Mouse (Mus musculus) limb, embryonic 13.5 days (tissue): Measurements from ENCODE around the gene Laptm5. TPM values are rescaled to one million over a fixed set of nuclear protein-coding genes. Genes with fewer than 3 reads are reported as not detected.

Experiments used
- ATAC-seq: fragments of 200-750 bp; cut with Nextera tagmentation; 2 replicates; pipeline ENCODE4 v1.8.0; 2017; ENCODE audit warnings: low read depth, moderate number of reproducible peaks, moderate TSS enrichment; ENCODE audit not compliant: low FRiP score
- H3K27ac ChIP-seq: fragments of 300-500 bp; sonication (generic); 2 replicates; pipeline ENCODE4 v1.5.1; 2015; ENCODE audit warnings: inconsistent platforms, mild to moderate bottlenecking, moderate library complexity
- H3K27me3 ChIP-seq: fragments of 300-500 bp; sonication (generic); 2 replicates; pipeline ENCODE4 v1.6.1; 2015; ENCODE audit warnings: mild to moderate bottlenecking, inconsistent platforms
- H3K36me3 ChIP-seq: fragments of 300-500 bp; sonication (generic); 2 replicates; pipeline ENCODE4 v1.6.1; 2015; ENCODE audit warnings: inconsistent platforms, mild to moderate bottlenecking, moderate library complexity
- H3K4me1 ChIP-seq: fragments of 300-500 bp; sonication (generic); 2 replicates; pipeline ENCODE4 v1.6.1; 2015; ENCODE audit warnings: inconsistent platforms
- H3K4me2 ChIP-seq: fragments of 300-500 bp; sonication (generic); replicated peaks from 2 replicates; pipeline ENCODE4 v1.6.1; 2015; ENCODE audit warnings: inconsistent platforms, mild to moderate bottlenecking, moderate library complexity
- H3K4me3 ChIP-seq: fragments of 300-500 bp; sonication (generic); 2 replicates; pipeline ENCODE4 v1.5.1; 2015; ENCODE audit warnings: moderate library complexity, mild to moderate bottlenecking, inconsistent platforms
- H3K9ac ChIP-seq: fragments of 300-500 bp; sonication (generic); 2 replicates; pipeline ENCODE4 v1.6.1; 2015; ENCODE audit warnings: mild to moderate bottlenecking, inconsistent platforms
- H3K9me3 ChIP-seq: fragments of 300-500 bp; sonication (generic); 2 replicates; pipeline ENCODE4 v1.6.1; 2016; ENCODE audit warnings: inconsistent platforms
- WGBS: fragments of 180-500 bp; shearing (Covaris S2); methylation state at CpG from one replicate; pipeline ENCODE4 v1.1.7; 2015; 5-methylcytosine and 5-hydroxymethylcytosine counted together
- polyA plus RNA-seq: library from polyadenylated mRNA; unstranded; fragments of >200 nt; fragmentation: Nextera tagmentation; extraction: Ambion mirVana; gene quantifications from 2 replicates; pipeline ENCODE4 v1.2.1, GENCODE M21; 2015

The Laptm5 gene
- polyA plus RNA-seq, 1 experiment from 2014 or later, result 35.9 TPM

GRCm38 (mm10) chr4:130902289-130902781 lies 10.6 kb upstream of the Laptm5 start:
- H3K4me1 ChIP-seq, result peaks cover 62% of the 10 kb centered on the region
- H3K9me3 ChIP-seq, result no peaks in the 10 kb centered on the region
- WGBS, result 55% methylated on average over 8 of the region's 8 CpGs
- no peak overlapping the region for H3K9ac ChIP-seq
- no peak for ATAC-seq
- H3K36me3 ChIP-seq, result no peaks in the 10 kb centered on the region
- no peak overlapping the region for H3K4me3 ChIP-seq
- no peak overlapping the region for H3K27ac ChIP-seq
- H3K27me3 ChIP-seq, result no peaks in the 10 kb centered on the region
- H3K4me2 ChIP-seq, result no peak overlapping the region

GRCm38 (mm10) chr4:130905025-130905424 lies 7.9 kb upstream of the Laptm5 start:
- Histone ChIP-seq H3K27me3 (no peaks in the 10 kb centered on the region), H3K36me3 (no peaks in the 10 kb centered on the region), H3K9me3 (no peaks in the 10 kb centered on the region), H3K4me1 (peaks cover 64% of the 10 kb centered on the region), H3K4me3 (no peak overlapping the region), H3K27ac (no peak overlapping the region), H3K9ac (no peak overlapping the region), H3K4me2 (no peak overlapping the region)
- no peak for ATAC-seq
- 75% methylated on average over 7 of the region's 7 CpGs for WGBS

- no peaks in the 10 kb centered on the region for H3K9me3 ChIP-seq
- no peak overlapping the region for H3K9ac ChIP-seq
- no peaks in the 10 kb centered on the region for H3K36me3 ChIP-seq
- no peak overlapping the region for H3K4me2 ChIP-seq
- no peaks in the 10 kb centered on the region for H3K27me3 ChIP-seq
- H3K27ac ChIP-seq, result peak overlapping the region; percentile 83
- 51% methylated on average over 6 of the region's 6 CpGs for WGBS
- peaks cover 61% of the 10 kb centered on the region for H3K4me1 ChIP-seq
- ATAC-seq, result no peak
- H3K4me3 ChIP-seq, result no peak overlapping the region
Measured at GRCm38 (mm10) chr4:130905882-130906281, 7.0 kb upstream of the Laptm5 start.

GRCm38 (mm10) chr4:130906296-130906695 lies 6.6 kb upstream of the Laptm5 start:
- peaks cover 57% of the 10 kb centered on the region for H3K4me1 ChIP-seq
- peak; percentile 58; the same call in 1 of the 2 replicates for ATAC-seq
- no peak overlapping the region for H3K9ac ChIP-seq
- no peak overlapping the region for H3K4me2 ChIP-seq
- peak overlapping the region; percentile 83 for H3K27ac ChIP-seq
- no peak overlapping the region for H3K4me3 ChIP-seq
- no peaks in the 10 kb centered on the region for H3K36me3 ChIP-seq
- no peaks in the 10 kb centered on the region for H3K27me3 ChIP-seq
- H3K9me3 ChIP-seq, result no peaks in the 10 kb centered on the region
- 16% methylated on average over 8 of the region's 8 CpGs for WGBS

GRCm38 (mm10) chr4:130907200-130908069 lies 5.5 kb upstream of the Laptm5 start:
- 67% methylated on average over 19 of the region's 19 CpGs for WGBS
- H3K27me3 ChIP-seq, result no peaks in the 10 kb centered on the region
- H3K9me3 ChIP-seq, result no peaks in the 10 kb centered on the region
- 0 out of 2 replicates have a peak overlapping the region, but pooled peaks have one; percentile 6 for H3K9ac ChIP-seq
- H3K4me3 ChIP-seq, result no peak overlapping the region
- no peak overlapping the region for H3K4me2 ChIP-seq
- no peaks in the 10 kb centered on the region for H3K36me3 ChIP-seq
- H3K27ac ChIP-seq, result peak overlapping the region; percentile 83; the same call in 1 of the 2 replicates
- peaks cover 51% of the 10 kb centered on the region for H3K4me1 ChIP-seq
- no peak for ATAC-seq

GRCm38 (mm10) chr4:130908133-130908532 lies 4.8 kb upstream of the Laptm5 start:
- H3K27ac ChIP-seq, result no peak overlapping the region
- no peaks in the 10 kb centered on the region for H3K36me3 ChIP-seq
- H3K9ac ChIP-seq, result no peak overlapping the region
- no peaks in the 10 kb centered on the region for H3K27me3 ChIP-seq
- H3K4me3 ChIP-seq, result no peak overlapping the region
- H3K4me1 ChIP-seq, result peaks cover 53% of the 10 kb centered on the region
- H3K9me3 ChIP-seq, result no peaks in the 10 kb centered on the region
- no peak overlapping the region for H3K4me2 ChIP-seq
- 92% methylated on average over 10 of the region's 10 CpGs for WGBS
- no peak for ATAC-seq

- no peak overlapping the region for H3K9ac ChIP-seq
- H3K4me2 ChIP-seq, result no peak overlapping the region
- H3K36me3 ChIP-seq, result no peaks in the 10 kb centered on the region
- no peak for ATAC-seq
- H3K4me1 ChIP-seq, result peaks cover 61% of the 10 kb centered on the region
- 61% methylated on average over 17 of the region's 17 CpGs for WGBS
- H3K4me3 ChIP-seq, result no peak overlapping the region
- no peaks in the 10 kb centered on the region for H3K27me3 ChIP-seq
- H3K27ac ChIP-seq, result no peak overlapping the region
- H3K9me3 ChIP-seq, result no peaks in the 10 kb centered on the region
Measured at GRCm38 (mm10) chr4:130909167-130909874, 3.6 kb upstream of the Laptm5 start.

- ATAC-seq, result no peak
- Histone ChIP-seq H3K4me3 (no peak overlapping the region), H3K9ac (no peak overlapping the region), H3K27me3 (no peaks in the 10 kb centered on the region), H3K4me2 (no peak overlapping the region), H3K36me3 (no peaks in the 10 kb centered on the region), H3K27ac (no peak overlapping the region), H3K9me3 (no peaks in the 10 kb centered on the region), H3K4me1 (peaks cover 54% of the 10 kb centered on the region)
- 39% methylated on average over 7 of the region's 7 CpGs for WGBS
Measured at GRCm38 (mm10) chr4:130910666-130911065, 2.3 kb upstream of the Laptm5 start.

- no peak for ATAC-seq
- Histone ChIP-seq H3K9ac (no peak overlapping the region), H3K4me3 (no peak overlapping the region), H3K4me2 (no peak overlapping the region), H3K36me3 (no peaks in the 10 kb centered on the region), H3K9me3 (no peaks in the 10 kb centered on the region), H3K27me3 (no peaks in the 10 kb centered on the region), H3K27ac (no peak overlapping the region), H3K4me1 (peaks cover 37% of the 10 kb centered on the region)
- WGBS, result 79% methylated on average over 3 of the region's 3 CpGs
Measured at GRCm38 (mm10) chr4:130912626-130913025, 299 bp upstream of the Laptm5 start.

- Histone ChIP-seq H3K4me3 (no peak overlapping the region), H3K27ac (no peak overlapping the region), H3K9ac (no peak overlapping the region), H3K4me2 (no peak overlapping the region; the same call in 1 of the 2 replicates), H3K27me3 (no peaks in the 10 kb centered on the region), H3K4me1 (peaks cover 28% of the 10 kb centered on the region), H3K9me3 (no peaks in the 10 kb centered on the region), H3K36me3 (no peaks in the 10 kb centered on the region)
- 74% methylated on average over 3 of the region's 3 CpGs for WGBS
- no peak for ATAC-seq
Measured at GRCm38 (mm10) chr4:130913511-130913910, 586 bp downstream of the Laptm5 start.

GRCm38 (mm10) chr4:130914011-130914410 lies 1.1 kb downstream of the Laptm5 start:
- H3K9ac ChIP-seq, result no peak overlapping the region
- H3K9me3 ChIP-seq, result no peaks in the 10 kb centered on the region
- no peaks in the 10 kb centered on the region for H3K36me3 ChIP-seq
- 67% methylated on average over 4 of the region's 4 CpGs for WGBS
- ATAC-seq, result no peak
- peaks cover 28% of the 10 kb centered on the region for H3K4me1 ChIP-seq
- no peak overlapping the region for H3K4me3 ChIP-seq
- H3K4me2 ChIP-seq, result no peak overlapping the region; the same call in 1 of the 2 replicates
- no peaks in the 10 kb centered on the region for H3K27me3 ChIP-seq
- H3K27ac ChIP-seq, result no peak overlapping the region

GRCm38 (mm10) chr4:130914527-130914926 lies 1.6 kb downstream of the Laptm5 start:
- peaks cover 28% of the 10 kb centered on the region for H3K4me1 ChIP-seq
- H3K9ac ChIP-seq, result no peak overlapping the region
- WGBS, result 75% methylated on average over 7 of the region's 7 CpGs
- H3K4me3 ChIP-seq, result no peak overlapping the region
- no peaks in the 10 kb centered on the region for H3K36me3 ChIP-seq
- ATAC-seq, result no peak
- no peak overlapping the region for H3K27ac ChIP-seq
- no peaks in the 10 kb centered on the region for H3K9me3 ChIP-seq
- no peak overlapping the region for H3K4me2 ChIP-seq
- H3K27me3 ChIP-seq, result no peaks in the 10 kb centered on the region
